Mouse (Mus musculus) CH12.LX (cell line): ENCODE measurements around the gene Myl4. TPM values are rescaled to one million over a fixed set of nuclear protein-coding genes. Genes with fewer than 3 reads are reported as not detected.

Experiments
- DNase-seq: peaks from one replicate; pipeline ENCODE4 v3.0.0-alpha.2; 2013; ENCODE audit errors: extremely low read depth
- H3K27ac ChIP-seq: 2 replicates; pipeline ENCODE4 v1.5.1; 2012; ENCODE audit warnings: low read depth, mild to moderate bottlenecking, control low read depth, moderate library complexity; ENCODE audit not compliant: insufficient read depth
- H3K27me3 ChIP-seq: replicated peaks from 2 replicates; pipeline ENCODE3; 2012; ENCODE audit warnings: inconsistent platforms
- H3K36me3 ChIP-seq, 2 experiments: replicated peaks in 1 of 2; 2 replicates each; pipeline versions ENCODE3 to v1.6.1; 2012; ENCODE audit warnings: inconsistent platforms in 1 of 2, low read length in 1 of 2, mild to moderate bottlenecking in 1 of 2, mixed read lengths in 1 of 2, moderate library complexity in 1 of 2; ENCODE audit not compliant: control insufficient read depth in 1 of 2, insufficient read depth in 1 of 2
- H3K4me1 ChIP-seq, 2 experiments: 2 replicates each; pipeline ENCODE4 v1.6.1; 2012; ENCODE audit warnings: inconsistent platforms in 1 of 2, moderate library complexity in 1 of 2; ENCODE audit not compliant: insufficient read depth in 2 of 2, control insufficient read depth in 1 of 2
- H3K4me2 ChIP-seq: 2 replicates; pipeline ENCODE4 v1.6.1; 2012; ENCODE audit warnings: low read depth, mild to moderate bottlenecking, control low read depth; ENCODE audit not compliant: poor library complexity, insufficient read depth, severe bottlenecking
- H3K4me3 ChIP-seq, 3 experiments: fragments of 150-350 bp in 1 of 3; sonication (generic) in 1 of 3; replicated peaks in 1 of 3; 2 replicates each; pipeline versions ENCODE3 to v1.5.1; 2011 to 2012; ENCODE audit warnings: low read depth in 2 of 3, low read length in 2 of 3, mild to moderate bottlenecking in 2 of 3, moderate library complexity in 2 of 3, control low read depth in 1 of 3, improper control_type of control experiment in 1 of 3, inconsistent platforms in 1 of 3, mixed read lengths in 1 of 3; ENCODE audit not compliant: poor library complexity in 1 of 3
- H3K79me2 ChIP-seq: replicated peaks from 2 replicates; pipeline ENCODE4 v1.6.1; 2012; ENCODE audit warnings: mild to moderate bottlenecking, moderate library complexity; ENCODE audit not compliant: control insufficient read depth, poor library complexity, insufficient read depth, severe bottlenecking; ENCODE audit errors: extremely low read depth
- H3K9ac ChIP-seq: 2 replicates; pipeline ENCODE4 v1.6.1; 2012; ENCODE audit warnings: low read depth, mild to moderate bottlenecking, control low read depth, moderate library complexity; ENCODE audit not compliant: insufficient read depth
- H3K9me3 ChIP-seq: replicated peaks from 2 replicates; pipeline ENCODE3; 2012; ENCODE audit warnings: low read length, inconsistent platforms, mixed read lengths
- BHLHE40 ChIP-seq: IDR thresholded peaks from 2 replicates; pipeline ENCODE4 v1.6.1; 2011; ENCODE audit warnings: mild to moderate bottlenecking, low read depth, low read length, improper control_type of control experiment
- CHD1 ChIP-seq: IDR thresholded peaks from 2 replicates; pipeline ENCODE4 v1.6.1; 2012; ENCODE audit warnings: low read depth, low read length, improper control_type of control experiment, inconsistent platforms
- CHD2 ChIP-seq: IDR thresholded peaks from 2 replicates; pipeline ENCODE4 v1.6.1; 2011; ENCODE audit warnings: low read length, improper control_type of control experiment
- CTCF ChIP-seq, 2 experiments: IDR thresholded peaks in 1 of 2; conservative IDR thresholded peaks in 1 of 2; 2 replicates each; pipeline ENCODE4 v1.5.1; 2011 to 2012; ENCODE audit warnings: low read depth in 2 of 2, low read length in 2 of 2, improper control_type of control experiment in 1 of 2, inconsistent platforms in 1 of 2, mild to moderate bottlenecking in 1 of 2, moderate library complexity in 1 of 2
- ELF1 ChIP-seq: IDR thresholded peaks from 2 replicates; pipeline ENCODE4 v1.6.1; 2014; ENCODE audit warnings: low read depth, mild to moderate bottlenecking, inconsistent platforms, low read length, improper control_type of control experiment
- EP300 ChIP-seq: IDR thresholded peaks from 2 replicates; pipeline ENCODE4 v1.6.1; 2011; ENCODE audit warnings: low read length, improper control_type of control experiment
- ETS1 ChIP-seq: conservative IDR thresholded peaks from 2 replicates; pipeline ENCODE4 v1.6.1; 2012; ENCODE audit warnings: low read depth, mild to moderate bottlenecking, inconsistent platforms, low read length, improper control_type of control experiment, moderate library complexity
- GABPA ChIP-seq: IDR thresholded peaks from 2 replicates; pipeline ENCODE4 v1.6.1; 2012; ENCODE audit warnings: low read depth, low read length, improper control_type of control experiment, inconsistent platforms; ENCODE audit not compliant: insufficient replicate concordance
- HCFC1 ChIP-seq: IDR thresholded peaks from 2 replicates; pipeline ENCODE4 v1.6.1; 2012; ENCODE audit warnings: low read depth, mild to moderate bottlenecking, inconsistent platforms, low read length, improper control_type of control experiment
- IRF4 ChIP-seq: IDR thresholded peaks from 2 replicates; pipeline ENCODE4 v1.6.1; 2014; ENCODE audit warnings: low read depth, mild to moderate bottlenecking, inconsistent platforms, low read length, improper control_type of control experiment
- JUN ChIP-seq: IDR thresholded peaks from 2 replicates; pipeline ENCODE4 v1.6.1; 2011; ENCODE audit warnings: low read depth, mild to moderate bottlenecking, low read length, improper control_type of control experiment, moderate library complexity; ENCODE audit not compliant: insufficient read depth
- JUND ChIP-seq: conservative IDR thresholded peaks from 2 replicates; pipeline ENCODE4 v1.6.1; 2011; ENCODE audit warnings: low read depth, low read length, improper control_type of control experiment
- KAT2A ChIP-seq: IDR thresholded peaks from 2 replicates; pipeline ENCODE4 v1.6.1; 2012; ENCODE audit warnings: low read length, improper control_type of control experiment, inconsistent platforms; ENCODE audit not compliant: insufficient replicate concordance
- MAFK ChIP-seq: IDR thresholded peaks from 2 replicates; pipeline ENCODE4 v1.6.1; 2011; ENCODE audit warnings: low read length, improper control_type of control experiment; ENCODE audit not compliant: insufficient replicate concordance
- MAX ChIP-seq: IDR thresholded peaks from 2 replicates; pipeline ENCODE4 v1.6.1; 2011; ENCODE audit warnings: low read length, improper control_type of control experiment
- MAZ ChIP-seq: IDR thresholded peaks from 2 replicates; pipeline ENCODE4 v1.6.1; 2012; ENCODE audit warnings: low read depth, mild to moderate bottlenecking, inconsistent platforms, low read length, improper control_type of control experiment, moderate library complexity
- MEF2A ChIP-seq: IDR thresholded peaks from 2 replicates; pipeline ENCODE4 v1.6.1; 2014; ENCODE audit warnings: low read depth, mild to moderate bottlenecking, inconsistent platforms, low read length, improper control_type of control experiment, borderline replicate concordance
- MXI1 ChIP-seq: IDR thresholded peaks from 2 replicates; pipeline ENCODE4 v1.6.1; 2011; ENCODE audit warnings: mild to moderate bottlenecking, low read depth, low read length, improper control_type of control experiment
- MYC ChIP-seq: IDR thresholded peaks from 2 replicates; pipeline ENCODE4 v1.6.1; 2011; ENCODE audit warnings: low read depth, mild to moderate bottlenecking, improper control_type of control experiment, low read length
- NELFE ChIP-seq: IDR thresholded peaks from 2 replicates; pipeline ENCODE4 v1.6.1; 2011; ENCODE audit warnings: low read depth, low read length, improper control_type of control experiment
- NRF1 ChIP-seq: IDR thresholded peaks from 2 replicates; pipeline ENCODE4 v1.6.1; 2014; ENCODE audit warnings: low read depth, mild to moderate bottlenecking, inconsistent platforms, low read length, improper control_type of control experiment, moderate library complexity
- PAX5 ChIP-seq: IDR thresholded peaks from 2 replicates; pipeline ENCODE4 v1.6.1; 2012; ENCODE audit warnings: low read length, inconsistent platforms, mixed read lengths
- POLR2A ChIP-seq: IDR thresholded peaks from 2 replicates; pipeline ENCODE4 v1.6.1; 2011; ENCODE audit warnings: low read depth, mild to moderate bottlenecking, improper control_type of control experiment, low read length
- POLR2AphosphoS2 ChIP-seq: IDR thresholded peaks from 2 replicates; pipeline ENCODE4 v1.6.1; 2011; ENCODE audit warnings: low read depth, low read length, improper control_type of control experiment
- RAD21 ChIP-seq: IDR thresholded peaks from 2 replicates; pipeline ENCODE4 v1.6.1; 2011; ENCODE audit warnings: low read depth, mild to moderate bottlenecking, low read length, improper control_type of control experiment, moderate library complexity
- RCOR1 ChIP-seq: conservative IDR thresholded peaks from 2 replicates; pipeline ENCODE4 v1.6.1; 2012; ENCODE audit warnings: low read depth, mild to moderate bottlenecking, inconsistent platforms, low read length, improper control_type of control experiment
- SIN3A ChIP-seq: IDR thresholded peaks from 2 replicates; pipeline ENCODE4 v1.6.1; 2012; ENCODE audit warnings: low read length, improper control_type of control experiment, inconsistent platforms
- SMC3 ChIP-seq: IDR thresholded peaks from 2 replicates; pipeline ENCODE4 v1.6.1; 2011; ENCODE audit warnings: low read depth, low read length, improper control_type of control experiment
- TBP ChIP-seq: conservative IDR thresholded peaks from 2 replicates; pipeline ENCODE4 v1.6.1; 2011; ENCODE audit warnings: low read depth, low read length, improper control_type of control experiment
- TCF12 ChIP-seq: IDR thresholded peaks from 2 replicates; pipeline ENCODE4 v1.6.1; 2014; ENCODE audit warnings: low read depth, mild to moderate bottlenecking, inconsistent platforms, low read length, improper control_type of control experiment
- UBTF ChIP-seq: IDR thresholded peaks from 2 replicates; pipeline ENCODE4 v1.6.1; 2012; ENCODE audit warnings: low read depth, mild to moderate bottlenecking, inconsistent platforms, low read length, improper control_type of control experiment, moderate library complexity
- USF1 ChIP-seq: IDR thresholded peaks from 2 replicates; pipeline ENCODE4 v1.6.1; 2014; ENCODE audit warnings: low read depth, mild to moderate bottlenecking, inconsistent platforms, low read length, improper control_type of control experiment
- USF2 ChIP-seq: conservative IDR thresholded peaks from 2 replicates; pipeline ENCODE4 v1.6.1; 2011; ENCODE audit warnings: low read depth, low read length, improper control_type of control experiment
- ZC3H11A ChIP-seq: IDR thresholded peaks from 2 replicates; pipeline ENCODE4 v1.6.1; 2012; ENCODE audit warnings: low read depth, mild to moderate bottlenecking, inconsistent platforms, low read length, improper control_type of control experiment
- ZKSCAN1 ChIP-seq: IDR thresholded peaks from 2 replicates; pipeline ENCODE4 v1.6.1; 2012; ENCODE audit warnings: low read depth, inconsistent platforms, low read length, improper control_type of control experiment, borderline replicate concordance
- ZMIZ1 ChIP-seq: IDR thresholded peaks from 2 replicates; pipeline ENCODE4 v1.6.1; 2012; ENCODE audit warnings: low read depth, mild to moderate bottlenecking, inconsistent platforms, low read length, improper control_type of control experiment
- ZNF384 ChIP-seq: IDR thresholded peaks from 2 replicates; pipeline ENCODE4 v1.6.1; 2012; ENCODE audit warnings: low read depth, low read length, improper control_type of control experiment, inconsistent platforms
- dilution Hi-C: fragments of 300-500 bp; cut with MboI; formaldehyde crosslinking; loops from 2 replicates; pipeline ENCODE4 v1.14.3; 2020; ENCODE audit warnings: low sequenced_read_pairs; ENCODE audit not compliant: extremely low pct_unique_long_range_greater_than_20kb, extremely low pct_ligation_motif_present
- in situ Hi-C: fragments of 300-500 bp; cut with MboI; formaldehyde crosslinking; loops from 3 replicates; pipeline ENCODE4 v1.14.3; 2019; ENCODE audit warnings: low sequenced_read_pairs, low pct_ligation_motif_present, low pct_unique_long_range_greater_than_20kb, mixed read lengths
- polyA plus RNA-seq: library from polyadenylated mRNA; unstranded; fragments of >175 nt; gene quantifications from 2 replicates; pipeline ENCODE4 v1.2.1, GENCODE M21; 2012; ENCODE audit warnings: low read depth; ENCODE audit not compliant: insufficient read length
- total RNA-seq, 2 experiments: library from RNA; depleted of rRNA; stranded (reverse); fragments of 300-350 nt in 1 of 2; fragments of >200 nt in 1 of 2; gene quantifications; 2 replicates each; pipeline ENCODE4 v1.2.3; 2012 to 2014

Gene Myl4
- total and polyA plus RNA-seq, 3 experiments: 39.4 to 83.0 (median 55.9) TPM

- no peak for TF ChIP-seq GABPA
These were observed 31.2 kb downstream of the Myl4 start (continued) for GRCm38 (mm10) chr11:104581446-104582307.

GRCm38 (mm10) chr11:104582308-104582606 is 31.8 kb downstream of the Myl4 start:
- peaks cover 0 to 25% of the 10 kb centered on the region in 2 experiments for H3K36me3 ChIP-seq
- peak overlapping the region; percentile 59 for H3K27ac ChIP-seq
- H3K4me1 ChIP-seq: peaks cover 11 to 57% of the 10 kb centered on the region in 2 experiments
- dilution Hi-C loops (no loop called here), in situ Hi-C loops (loop anchor here (10.0 to 25.0 kb wide), 3 partner anchors 67 to 543 kb away; partner anchors contain the start of gene Mettl2)
- no peaks in the 10 kb centered on the region for H3K79me2 ChIP-seq
- H3K4me3 ChIP-seq: peak overlapping the region; percentile 49 to 54 (median 50)
- DNase-seq: no peak
- H3K9ac ChIP-seq: peak overlapping the region; percentile 87
- peaks cover 7% of the 10 kb centered on the region for H3K9me3 ChIP-seq
- peak overlapping the region; percentile 94 for H3K4me2 ChIP-seq
- no peaks in the 10 kb centered on the region for H3K27me3 ChIP-seq
- TF ChIP-seq ZMIZ1 (no peak; the same call in 1 of the 2 replicates), POLR2A (no peak), BHLHE40 (no peak), USF2 (no peak), POLR2AphosphoS2 (no peak), JUN (no peak), GABPA (no peak), PAX5 (no peak), SMC3 (peak; percentile 21; the same call in 1 of the 2 replicates), ZNF384 (no peak), CHD1 (0 out of 2 replicates have a peak, but pooled peaks have one; percentile 93), MEF2A (no peak), MYC (no peak), NRF1 (no peak), MAX (peak; percentile 58), RCOR1 (no peak; the same call in 1 of the 2 replicates), ZC3H11A (no peak), TBP (no peak), MAFK (no peak), MXI1 (no peak), USF1 (no peak), SIN3A (no peak; the same call in 1 of the 2 replicates), RAD21 (no peak), ETS1 (no peak), UBTF (no peak), NELFE (peak; percentile 48; the same call in 1 of the 2 replicates), IRF4 (no peak), ELF1 (no peak; the same call in 1 of the 2 replicates), HCFC1 (peak; percentile 5; the same call in 1 of the 2 replicates), ZKSCAN1 (no peak), JUND (no peak), KAT2A (no peak), MAZ (no peak), CTCF (conservative IDR thresholded peaks at IDR 0.05 in 1 of 2, IDR thresholded peaks at IDR 0.05 in 1 of 2; ENCODE audit: low read depth in 2 of 2, low read length in 2 of 2) (no peak), CHD2 (no peak), EP300 (no peak), TCF12 (no peak)
